Mouse (Mus musculus) embryonic fibroblast, embryonic 13.5 days (primary cell): Measurements from ENCODE around the gene Gpsm1. TPM values are rescaled to one million over a fixed set of nuclear protein-coding genes. Genes with fewer than 3 reads are reported as not detected.
A peak's percentile ranks its signal among the peaks of the same experiment; 100 is the strongest.

ENCODE experiments used
- H3K27ac ChIP-seq: 2 replicates; pipeline ENCODE4 v1.5.1; 2012; ENCODE audit warnings: low read length, control low read depth, inconsistent platforms; ENCODE audit not compliant: insufficient read depth
- H3K4me1 ChIP-seq: 2 replicates; pipeline ENCODE4 v1.6.1; 2011; ENCODE audit warnings: low read length; ENCODE audit not compliant: control insufficient read depth, insufficient read depth
- H3K4me3 ChIP-seq: 2 replicates; pipeline ENCODE4 v1.5.1; 2011; ENCODE audit warnings: mild to moderate bottlenecking, control low read depth, low read length; ENCODE audit not compliant: insufficient read depth
- CTCF ChIP-seq: IDR thresholded peaks from 2 replicates; pipeline ENCODE4 v1.5.1; 2011; ENCODE audit warnings: mild to moderate bottlenecking, control low read depth, low read length, moderate library complexity, borderline replicate concordance; ENCODE audit not compliant: insufficient read depth
- POLR2A ChIP-seq: IDR thresholded peaks from 2 replicates; pipeline ENCODE4 v1.6.1; 2011; ENCODE audit warnings: low read depth, mild to moderate bottlenecking, control low read depth, low read length, moderate library complexity
- polyA plus RNA-seq: library from polyadenylated mRNA; stranded (reverse); fragments of >200 nt; gene quantifications from 2 replicates; pipeline ENCODE4 v1.2.4, GENCODE M21; 2011; ENCODE audit warnings: low read depth; ENCODE audit not compliant: missing spikeins, insufficient read length

Gene Gpsm1
- polyA plus RNA-seq, result 22.1 and 26.8 TPM in 2 replicates

DNA sequence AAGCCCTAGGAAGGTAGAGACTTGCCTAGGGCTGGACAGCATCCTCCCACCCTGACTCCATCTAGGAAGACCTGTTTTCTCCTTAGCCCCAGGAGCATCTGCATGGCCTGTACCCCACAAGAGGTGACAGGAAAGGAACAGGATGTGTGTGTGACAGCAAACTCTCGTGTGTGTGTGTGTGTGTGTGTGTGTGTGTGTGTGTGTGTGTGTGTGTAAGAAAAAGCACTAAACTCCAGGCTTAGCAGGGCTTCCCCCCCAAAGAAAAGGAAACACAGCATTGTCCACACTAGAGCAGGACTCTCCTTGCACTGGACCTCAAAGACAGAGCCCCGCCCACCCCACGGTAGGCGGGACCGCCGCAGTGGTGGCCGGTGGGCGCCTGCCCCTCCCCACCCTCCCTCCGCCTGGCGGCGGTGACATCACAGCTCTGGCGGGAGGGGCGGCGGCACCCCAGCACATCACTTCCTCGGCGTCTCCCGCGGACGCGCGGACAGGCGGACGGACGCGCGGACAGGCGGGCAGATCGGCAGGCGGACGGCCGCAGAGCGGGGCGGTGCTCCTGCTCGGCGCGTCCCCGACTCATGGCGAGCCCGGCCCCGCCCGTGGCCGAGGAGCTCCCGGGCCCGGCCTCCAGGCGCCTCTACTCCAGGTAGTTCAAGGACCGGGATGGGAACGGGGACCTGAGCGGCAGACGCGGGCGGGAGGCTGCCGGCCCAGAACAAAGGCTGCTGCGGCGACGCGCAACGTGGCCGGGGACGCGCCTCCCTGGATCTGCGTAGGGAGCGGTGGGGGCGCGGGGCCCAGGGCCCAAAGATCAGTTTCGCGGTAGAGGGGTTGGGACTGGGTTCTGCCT is at the start of gene Gpsm1:
Gene Gpsm1, plus strand, starts transcription at position 444 of the 853 bp plus-strand sequence.
- Histone ChIP-seq H3K27ac (peak within 1 kb of the TSS; percentile 89), H3K4me1 (peaks cover 10% of the 10 kb centered on the region; the same call in 1 of the 2 replicates)
- peak; percentile 70 for TF ChIP-seq POLR2A
- no peak for TF ChIP-seq CTCF

DNA sequence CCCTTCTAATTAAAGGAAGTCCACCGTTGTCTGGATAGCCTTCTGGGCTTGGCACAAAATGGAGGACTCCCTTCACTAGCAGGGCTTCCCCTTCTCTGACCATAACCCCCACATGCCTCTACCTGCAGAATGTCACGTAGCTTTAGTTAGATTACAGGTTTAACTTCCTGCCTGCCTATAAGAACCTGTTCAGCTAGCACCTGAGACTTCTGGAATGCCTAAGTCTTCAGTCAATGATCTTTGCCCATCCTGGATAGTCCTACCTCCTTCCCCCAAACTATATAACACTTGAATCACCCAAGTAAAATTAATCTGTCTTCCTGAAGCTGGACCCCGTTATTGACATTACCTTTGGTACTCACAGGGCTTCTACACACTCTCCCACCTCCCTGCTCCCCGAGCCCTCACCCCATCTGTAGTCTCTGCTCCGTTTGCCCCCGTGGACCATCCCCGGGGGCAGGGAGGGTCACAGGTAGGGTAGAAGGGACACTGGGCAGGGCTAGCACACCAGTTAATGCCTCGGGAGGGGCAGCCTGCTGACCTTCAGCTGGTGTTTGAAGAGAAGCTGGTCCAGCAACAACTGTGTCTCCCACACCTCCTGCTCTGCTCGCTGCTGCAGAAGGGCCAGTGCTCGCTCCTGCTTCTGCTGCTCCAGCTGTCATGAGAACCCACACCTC is 49.1 kb upstream of the Gpsm1 start:
- Histone ChIP-seq H3K4me3 (no peak overlapping the region), H3K4me1 (no peaks in the 10 kb centered on the region), H3K27ac (no peak overlapping the region)
- no peak for TF ChIP-seq POLR2A
- no peak for TF ChIP-seq CTCF

More for the DNA sequence above, at the start of gene Gpsm1:
- peak within 1 kb of the TSS; percentile 68 for H3K4me3 ChIP-seq

DNA sequence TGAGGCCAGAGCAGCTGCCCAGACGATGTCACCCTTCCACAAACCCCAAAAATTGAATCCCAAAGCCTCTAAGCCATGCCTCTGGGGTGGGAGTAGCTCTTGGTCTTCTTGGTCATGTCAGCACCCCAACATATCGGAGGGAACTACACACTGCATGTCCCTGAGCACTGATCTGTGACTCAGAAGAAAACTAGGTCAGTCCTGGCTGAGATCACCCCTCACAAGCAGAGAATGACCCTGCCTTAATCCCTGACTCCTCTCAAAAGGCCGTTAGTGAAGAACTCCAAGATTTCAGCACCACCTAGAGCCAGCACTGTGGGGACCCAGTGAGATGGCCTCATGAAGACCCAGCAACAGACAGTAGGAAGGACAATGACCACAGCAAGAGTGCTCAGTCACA is 47.1 kb upstream of the Gpsm1 start:
- Histone ChIP-seq H3K4me1 (no peaks in the 10 kb centered on the region), H3K4me3 (no peak overlapping the region), H3K27ac (no peak overlapping the region)
- TF ChIP-seq CTCF (no peak), POLR2A (no peak)

DNA sequence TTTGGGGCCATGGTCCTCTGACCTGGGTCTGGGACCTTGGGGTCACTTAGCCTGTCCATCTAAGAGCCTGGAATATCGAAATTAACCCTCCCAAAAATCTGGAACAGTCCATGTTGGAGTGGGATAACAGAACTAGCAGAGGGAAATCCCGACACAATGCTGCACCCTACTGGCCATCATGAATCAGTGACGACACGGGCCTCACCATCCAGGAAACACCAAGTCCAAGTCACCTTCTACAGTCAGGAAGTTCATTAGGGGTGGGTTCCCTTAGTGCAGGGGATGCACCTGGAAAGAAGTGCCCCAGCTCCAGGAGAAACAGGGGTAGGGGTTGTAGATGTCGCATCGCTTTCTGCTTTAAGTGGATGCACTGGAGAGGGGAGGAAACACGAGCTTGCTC is 41.7 kb upstream of the Gpsm1 start:
- TF ChIP-seq CTCF (peak; percentile 88), POLR2A (no peak)
- H3K27ac ChIP-seq, result no peak overlapping the region
- H3K4me1 ChIP-seq, result no peaks in the 10 kb centered on the region
- H3K4me3 ChIP-seq, result no peak overlapping the region

DNA sequence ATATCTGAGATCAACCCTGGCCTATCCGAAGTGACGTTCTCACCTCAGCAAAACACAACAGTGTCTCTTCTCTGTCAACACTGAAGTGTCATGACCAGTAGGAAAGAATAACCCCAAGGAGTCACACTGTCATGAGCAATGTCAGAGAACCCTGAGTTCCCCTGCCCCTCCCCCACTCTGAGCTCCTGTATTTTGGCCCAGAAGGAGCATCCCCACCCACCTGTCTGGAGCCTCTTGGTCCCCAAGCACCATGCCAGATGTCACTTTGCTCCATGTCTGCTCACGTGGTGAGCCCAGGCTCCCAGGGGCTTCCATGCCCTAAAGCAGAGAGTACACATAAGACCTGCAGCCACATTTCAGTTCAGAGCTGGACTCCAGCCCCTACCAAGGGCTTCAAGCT is 35.6 kb upstream of the Gpsm1 start:
- Histone ChIP-seq H3K27ac (no peak overlapping the region), H3K4me1 (no peaks in the 10 kb centered on the region), H3K4me3 (no peak overlapping the region)
- TF ChIP-seq POLR2A, result no peak
- TF ChIP-seq CTCF, result no peak

DNA sequence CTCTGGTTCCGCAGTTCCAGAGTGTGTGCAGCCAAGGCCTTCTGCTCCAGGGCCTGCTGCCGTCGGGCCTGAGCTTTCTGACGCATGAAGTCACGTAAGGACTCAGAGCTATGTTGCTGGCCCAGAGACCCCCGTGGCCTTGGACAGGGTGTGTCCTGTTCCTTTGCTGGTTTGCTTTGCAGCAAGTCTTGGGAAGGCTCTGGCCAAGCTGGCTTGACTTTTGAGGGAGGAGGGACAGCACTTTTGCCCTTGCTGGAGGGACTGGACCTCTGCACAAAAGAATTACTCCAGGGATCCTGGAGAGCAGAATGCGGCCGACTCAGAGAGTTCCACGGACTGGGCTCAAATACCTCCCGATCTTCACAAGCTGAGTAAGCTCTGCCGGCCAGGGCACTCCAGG is 34.7 kb upstream of the Gpsm1 start:
- H3K4me1 ChIP-seq, result no peaks in the 10 kb centered on the region
- no peak overlapping the region for H3K4me3 ChIP-seq
- no peak for TF ChIP-seq POLR2A
- no peak for TF ChIP-seq CTCF
- H3K27ac ChIP-seq, result no peak overlapping the region

DNA sequence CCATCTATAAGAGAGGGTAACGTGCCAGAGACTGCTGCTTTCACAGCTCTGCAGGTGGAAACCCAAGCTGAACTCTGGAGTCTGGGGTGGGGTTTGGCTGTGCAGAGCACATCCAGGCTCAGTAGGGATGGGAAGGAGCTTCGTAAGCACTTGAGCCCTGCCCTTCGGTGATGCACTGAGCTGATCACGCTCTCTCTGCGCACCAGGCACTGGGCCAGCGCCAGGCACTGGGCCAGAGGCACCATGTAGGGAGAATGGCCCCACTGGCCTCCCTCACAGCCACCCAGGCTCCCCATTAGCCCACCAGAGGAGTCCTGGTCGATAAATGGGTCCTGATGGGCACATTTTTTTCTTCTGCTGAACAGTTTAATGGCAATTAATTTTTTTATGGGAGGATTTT is 29.5 kb upstream of the Gpsm1 start:
- Histone ChIP-seq H3K4me1 (no peaks in the 10 kb centered on the region), H3K4me3 (no peak overlapping the region), H3K27ac (no peak overlapping the region)
- TF ChIP-seq CTCF (no peak), POLR2A (no peak)

DNA sequence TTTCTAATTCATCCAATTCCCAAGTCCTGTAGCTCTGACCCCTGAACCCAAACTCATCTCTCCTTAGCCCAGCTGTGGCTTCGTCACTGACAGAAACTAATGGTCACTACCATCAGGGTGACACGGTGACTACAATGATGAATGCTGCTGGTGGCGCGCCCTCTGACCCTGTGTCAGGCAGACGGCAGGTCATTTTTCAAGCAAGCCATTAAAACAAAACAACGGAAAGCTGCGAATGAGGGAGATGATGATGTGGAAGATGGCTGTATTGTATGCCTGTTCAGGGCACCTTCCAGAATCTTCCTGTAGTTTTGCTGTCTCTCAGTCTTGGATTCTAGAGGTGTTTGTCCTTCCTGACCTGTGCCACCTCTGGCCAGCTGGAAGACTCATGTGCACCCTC is 28.9 kb upstream of the Gpsm1 start:
- H3K4me3 ChIP-seq, result no peak overlapping the region
- TF ChIP-seq CTCF (no peak), POLR2A (no peak)
- no peak overlapping the region for H3K27ac ChIP-seq
- no peaks in the 10 kb centered on the region for H3K4me1 ChIP-seq

DNA sequence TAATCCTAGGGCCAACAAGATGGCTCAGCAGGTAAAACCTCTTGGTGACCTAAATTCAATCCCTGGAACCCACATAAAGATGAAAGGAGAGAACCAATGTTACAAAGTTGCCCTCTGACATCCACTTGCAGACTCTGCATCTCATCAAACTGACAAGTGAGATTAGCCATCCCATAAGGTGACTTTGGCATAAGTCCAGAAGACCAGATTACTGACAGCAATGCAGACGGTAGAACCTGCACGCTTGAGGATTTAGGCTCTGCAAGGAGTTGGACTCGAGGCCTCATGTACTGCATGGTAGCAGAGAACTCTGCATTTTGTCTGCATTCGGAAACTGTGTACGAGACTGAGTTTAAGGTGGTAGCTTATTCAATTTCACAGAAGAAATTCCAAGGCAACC is 25.2 kb upstream of the Gpsm1 start:
- Histone ChIP-seq H3K4me1 (no peaks in the 10 kb centered on the region), H3K4me3 (no peak overlapping the region), H3K27ac (no peak overlapping the region)
- TF ChIP-seq POLR2A (no peak), CTCF (no peak)

DNA sequence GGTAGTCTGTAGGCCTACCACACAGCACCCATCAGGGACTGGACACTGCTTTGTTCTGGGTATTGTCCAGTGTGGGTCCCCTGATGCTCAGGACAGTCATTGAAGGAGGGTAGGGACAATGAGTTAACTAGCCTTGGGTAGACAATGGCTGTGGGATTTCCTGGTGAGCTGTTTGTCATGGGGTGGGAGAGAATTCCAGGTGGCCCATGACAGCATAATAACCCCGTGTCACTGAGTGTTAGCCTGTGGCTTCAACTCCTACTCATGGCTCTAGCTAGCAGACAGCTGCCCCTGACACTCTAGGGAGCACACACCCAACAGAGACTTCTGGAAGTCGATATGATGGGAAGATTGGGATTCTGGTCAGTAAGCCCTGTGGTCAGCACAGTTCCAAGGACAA is 20.9 kb upstream of the Gpsm1 start, which contains the start of gene Ccdc187:
Gene Ccdc187, minus strand, starts transcription at position 101 of the 400 bp plus-strand sequence.
- no peak within 1 kb of the TSS for H3K4me3 ChIP-seq
- no peak within 1 kb of the TSS for H3K27ac ChIP-seq
- TF ChIP-seq CTCF, result no peak
- no peak for TF ChIP-seq POLR2A
- H3K4me1 ChIP-seq, result no peaks in the 10 kb centered on the region
